Mouse (Mus musculus): Measurements from ENCODE around the gene Anapc10. TPM values are rescaled to one million over a fixed set of nuclear protein-coding genes. Genes with fewer than 3 reads are reported as not detected.

The Anapc10 gene
- polyA plus RNA-seq, 1 experiment from 2014 or later: 40.2 TPM

DNA sequence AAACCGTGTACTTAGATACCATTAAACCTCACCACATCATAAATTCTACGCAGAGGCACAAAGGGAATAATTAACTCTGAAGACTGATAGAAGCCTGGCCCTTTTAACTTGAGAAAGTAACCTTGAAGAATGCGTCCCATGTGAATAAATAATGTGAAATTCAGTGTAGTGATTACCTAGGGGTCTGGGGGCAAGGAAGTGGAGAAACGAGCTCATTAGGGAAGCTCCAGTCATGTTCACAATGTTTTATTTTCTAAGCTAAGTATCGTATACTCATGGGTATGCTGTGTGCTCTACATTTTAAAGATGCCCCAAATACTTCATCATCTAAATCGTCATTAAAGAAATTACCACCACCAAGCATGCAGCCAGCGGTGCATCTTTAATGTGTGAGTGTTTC is 85.1 kb downstream of the Anapc10 start:
- Histone ChIP-seq H3K9me3 (ENCODE audit: control insufficient read depth, low read length) (no peaks in the 10 kb centered on the region), H3K4me3 (ENCODE audit: low read length) (no peak overlapping the region), H3K9ac (ENCODE audit: low read length) (no peak overlapping the region), H3K27ac (ENCODE audit: low read length) (no peak overlapping the region), H3K36me3 (ENCODE audit: control insufficient read depth, insufficient read depth, low read length) (no peaks in the 10 kb centered on the region), H3K27me3 (ENCODE audit: control insufficient read depth, insufficient read depth, low read depth, low read length) (no peaks in the 10 kb centered on the region), H3K4me2 (ENCODE audit: low read depth, low read length) (no peak overlapping the region), H3K4me1 (replicated peaks; ENCODE audit: control insufficient read depth, insufficient read depth, low read length) (no peaks in the 10 kb centered on the region)
- no peak for ATAC-seq (ENCODE audit: low read depth)
- WGBS: 75% methylated on average over 7 of the region's 7 CpGs

DNA sequence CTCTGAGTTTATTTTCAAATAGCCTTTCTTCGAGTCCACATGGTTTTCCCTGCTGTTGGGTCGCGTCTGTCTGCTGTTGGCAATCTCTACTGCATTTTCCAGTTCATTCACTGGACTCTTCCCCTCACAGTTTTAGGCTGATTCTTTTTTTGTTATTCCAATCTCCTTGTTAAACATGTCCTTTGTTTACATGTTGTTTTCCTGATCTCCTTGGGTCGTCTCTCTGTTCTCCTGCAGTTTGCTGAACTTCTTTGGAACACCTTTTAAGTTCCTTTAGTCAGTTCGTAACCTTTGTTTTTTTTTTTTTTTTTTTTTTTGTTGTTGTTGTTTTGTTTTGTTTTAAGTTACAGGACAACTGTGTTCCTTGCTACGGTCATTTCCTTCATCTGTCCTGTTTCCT is 92.9 kb downstream of the Anapc10 start:
- Histone ChIP-seq H3K4me2 (ENCODE audit: low read depth, low read length) (no peak overlapping the region), H3K27ac (ENCODE audit: low read length) (no peak overlapping the region), H3K9me3 (ENCODE audit: control insufficient read depth, low read length) (no peaks in the 10 kb centered on the region), H3K4me3 (ENCODE audit: low read length) (no peak overlapping the region), H3K4me1 (replicated peaks; ENCODE audit: control insufficient read depth, insufficient read depth, low read length) (no peaks in the 10 kb centered on the region), H3K27me3 (ENCODE audit: control insufficient read depth, insufficient read depth, low read depth, low read length) (no peaks in the 10 kb centered on the region), H3K36me3 (ENCODE audit: control insufficient read depth, insufficient read depth, low read length) (no peaks in the 10 kb centered on the region), H3K9ac (ENCODE audit: low read length) (no peak overlapping the region)
- 77% methylated on average over 6 of the region's 6 CpGs for WGBS
- no peak for ATAC-seq (ENCODE audit: low read depth)

DNA sequence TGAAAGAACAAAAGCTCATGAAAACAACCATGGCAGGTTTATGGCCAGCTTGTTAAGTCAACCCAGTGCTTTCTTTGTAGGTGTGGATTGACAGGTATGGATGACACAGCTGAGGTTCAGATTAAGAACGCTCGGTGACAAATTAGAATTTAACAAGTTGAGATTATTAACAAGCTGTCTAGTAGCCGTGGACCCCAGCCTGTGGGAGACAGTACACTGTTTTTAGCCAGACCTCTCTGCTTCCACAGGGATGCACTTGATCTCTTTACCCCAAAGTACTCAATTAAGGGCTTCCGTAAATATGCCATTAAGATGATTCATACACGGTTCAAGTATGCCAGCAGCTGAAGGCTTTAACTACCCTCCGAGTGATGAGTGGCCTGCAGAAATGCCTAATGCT is 95.4 kb downstream of the Anapc10 start:
- WGBS: 15% methylated on average over 6 of the region's 6 CpGs
- ATAC-seq (ENCODE audit: low read depth): no peak
- no peaks in the 10 kb centered on the region for H3K9me3 ChIP-seq (ENCODE audit: control insufficient read depth, low read length)
- H3K27ac ChIP-seq (ENCODE audit: low read length): no peak overlapping the region
- no peaks in the 10 kb centered on the region for H3K4me1 ChIP-seq (replicated peaks; ENCODE audit: control insufficient read depth, insufficient read depth, low read length)
- no peak overlapping the region for H3K4me2 ChIP-seq (ENCODE audit: low read depth, low read length)
- no peak overlapping the region for H3K9ac ChIP-seq (ENCODE audit: low read length)
- H3K4me3 ChIP-seq (ENCODE audit: low read length): no peak overlapping the region
- no peaks in the 10 kb centered on the region for H3K27me3 ChIP-seq (ENCODE audit: control insufficient read depth, insufficient read depth, low read depth, low read length)
- no peaks in the 10 kb centered on the region for H3K36me3 ChIP-seq (ENCODE audit: control insufficient read depth, insufficient read depth, low read length)

DNA sequence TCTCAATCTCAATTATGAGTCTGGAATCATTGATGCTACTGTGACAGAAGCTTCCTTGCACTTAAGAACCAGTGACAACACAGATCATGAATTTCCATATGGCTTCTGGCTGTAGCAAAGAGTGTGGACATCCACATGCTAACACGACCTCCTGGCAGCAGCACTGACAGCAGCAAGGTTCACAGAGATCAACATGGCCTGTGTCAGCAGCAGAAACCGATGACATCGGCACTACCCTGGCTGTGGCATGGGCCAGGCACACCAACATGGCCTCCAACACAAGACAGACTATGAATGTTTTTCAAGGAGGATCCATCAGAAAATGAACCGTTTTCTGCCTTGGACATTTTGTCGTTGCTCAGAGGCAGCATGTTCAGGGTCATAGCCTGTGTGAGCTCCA is 114.9 kb downstream of the Anapc10 start:
- Histone ChIP-seq H3K27me3 (ENCODE audit: control insufficient read depth, insufficient read depth, low read depth, low read length) (no peaks in the 10 kb centered on the region), H3K9ac (ENCODE audit: low read length) (no peak overlapping the region), H3K4me1 (replicated peaks; ENCODE audit: control insufficient read depth, insufficient read depth, low read length) (no peaks in the 10 kb centered on the region), H3K36me3 (ENCODE audit: control insufficient read depth, insufficient read depth, low read length) (no peaks in the 10 kb centered on the region), H3K4me2 (ENCODE audit: low read depth, low read length) (no peak overlapping the region), H3K27ac (ENCODE audit: low read length) (no peak overlapping the region), H3K4me3 (ENCODE audit: low read length) (no peak overlapping the region), H3K9me3 (ENCODE audit: control insufficient read depth, low read length) (no peaks in the 10 kb centered on the region)
- 81% methylated on average over 5 of the region's 5 CpGs for WGBS
- ATAC-seq (ENCODE audit: low read depth): no peak

Other genes starting within 250 kb of the Anapc10 start
- 13.4 and 14.3 TPM in 2 replicates for gene Otud4, start 72.2 kb upstream of the Anapc10 start, polyA plus RNA-seq (2015; fragmentation: Nextera tagmentation; extraction: Ambion mirVana)
- gene Abce1, start 80 bp upstream of the Anapc10 start, polyA plus RNA-seq (2015; fragmentation: Nextera tagmentation; extraction: Ambion mirVana): 88.0 and 94.9 TPM in 2 replicates

Data from lung, embryonic 16.5 days (tissue).